Mouse (Mus musculus) brain, adult 2 months (tissue): ENCODE data around the gene Fbxl16.

Experiments
- DNase-seq: peaks from one replicate; pipeline ENCODE4 v3.0.0; 2011; ENCODE audit warnings: low read depth, low spot score

The Fbxl16 gene

GRCm38 (mm10) chr17:25842509-25842908, 33.6 kb downstream of the Fbxl16 start:
- DNase-seq, result no peak

DNA sequence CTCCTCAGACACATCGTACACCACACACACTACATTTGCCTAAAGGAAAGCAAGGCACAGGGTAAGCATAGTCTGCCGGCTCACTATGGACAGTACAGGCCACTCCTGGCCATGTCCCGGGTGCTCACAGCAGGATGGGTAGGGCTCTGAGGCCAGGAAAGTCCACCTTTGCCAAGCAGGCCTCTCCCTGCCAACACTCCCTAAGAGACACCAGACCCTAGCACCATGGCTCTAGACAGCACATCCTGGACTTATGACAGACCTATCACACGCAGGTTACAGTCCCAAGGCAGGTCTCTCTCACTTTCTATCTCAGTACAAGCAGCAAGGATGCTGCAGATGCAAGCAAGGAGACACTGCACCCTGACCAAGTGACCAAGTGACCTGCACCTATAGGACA, 34.2 kb downstream of the Fbxl16 start:
- DNase-seq, result no peak

DNA sequence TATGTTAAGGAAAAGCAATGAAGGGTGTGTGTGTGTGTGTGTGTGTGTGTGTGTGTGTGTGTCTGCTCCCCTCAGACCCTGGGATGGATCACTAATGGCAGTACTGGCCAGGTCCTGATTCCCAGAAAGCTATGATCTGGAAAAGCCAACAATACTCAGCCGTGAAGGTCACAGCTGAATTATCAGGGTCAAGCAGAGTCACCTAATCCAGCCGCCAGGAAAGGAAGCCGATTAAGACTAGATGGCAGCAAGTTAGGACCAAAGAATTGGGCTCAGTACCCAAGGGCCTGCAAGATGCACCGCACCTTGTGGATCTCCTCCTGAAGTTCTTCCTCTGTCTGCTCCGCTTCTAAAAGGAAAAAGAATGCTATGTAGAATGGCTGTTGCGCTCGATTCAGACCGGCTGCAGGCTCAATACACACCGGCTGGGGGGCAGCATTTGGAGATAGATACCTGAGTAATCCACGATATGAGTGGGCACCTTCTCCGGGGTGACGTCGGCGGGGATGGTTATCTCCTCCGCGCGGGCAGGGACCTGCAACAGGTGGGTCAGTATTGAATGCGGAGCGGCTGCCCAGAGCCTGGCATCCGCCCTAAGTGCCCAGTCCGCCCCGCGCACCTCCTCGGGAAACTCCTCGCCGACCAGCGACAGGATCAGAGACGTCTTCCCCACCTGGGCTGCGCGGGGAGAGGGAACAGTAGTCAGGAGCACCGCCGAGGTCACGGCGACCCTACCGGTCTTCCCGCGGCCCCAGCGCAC, 34.9 kb downstream of the Fbxl16 start:
- DNase-seq, result no peak

- DNase-seq, result peak; percentile 97
These were observed 35.6 kb downstream of the Fbxl16 start, which contains the start of gene Rhot2 for GRCm38 (mm10) chr17:25844396-25844901. Rhot2 (minus strand) TSS chr17:25844851.

- DNase-seq, result no peak
These were observed 51.3 kb downstream of the Fbxl16 start for GRCm38 (mm10) chr17:25860229-25860628.

DNA sequence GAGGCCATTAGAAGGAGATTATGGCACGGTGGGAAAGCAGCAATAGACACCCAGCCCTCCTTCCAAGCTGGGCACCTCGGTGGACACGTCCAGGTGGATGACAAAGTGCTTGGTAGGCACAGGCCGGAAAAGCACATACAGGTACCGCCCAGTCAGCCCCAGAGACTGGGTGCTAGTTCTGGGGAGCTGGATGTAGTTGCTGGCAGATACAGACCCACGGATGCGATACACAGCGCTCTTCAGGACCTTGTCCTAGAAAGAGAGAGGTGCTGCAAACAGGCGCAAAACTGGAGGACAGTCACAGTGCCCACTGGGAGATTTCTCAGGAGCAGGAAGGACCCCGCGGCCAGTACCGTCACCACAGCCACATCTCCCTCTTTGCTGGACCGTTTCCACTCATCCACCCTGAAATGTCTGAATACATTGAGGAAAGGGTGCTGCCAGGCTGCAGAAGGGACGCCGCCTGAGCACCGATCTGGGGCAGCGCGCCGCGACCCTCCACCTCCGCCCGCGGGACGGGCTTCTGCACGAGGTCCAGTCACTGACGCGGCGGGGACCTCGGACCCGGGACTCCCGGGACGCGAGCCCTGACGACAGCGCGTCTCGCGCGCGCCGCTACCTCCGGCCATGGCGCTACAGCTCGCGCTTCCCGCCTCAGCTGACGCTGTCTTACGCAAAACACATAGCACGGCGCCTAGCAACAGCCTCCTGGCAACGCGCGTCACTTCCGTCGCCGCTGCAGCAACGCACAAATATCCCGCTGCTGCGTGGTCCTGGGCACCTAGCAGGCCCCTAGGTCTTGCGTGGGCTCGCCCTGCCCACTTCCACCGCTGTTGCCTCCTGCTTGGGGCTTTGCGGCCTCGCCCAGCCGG, 52.2 kb downstream of the Fbxl16 start, which contains the start of gene Wdr90:
Gene Wdr90, minus strand, starts transcription at position 670 of the 872 bp plus-strand sequence.
- peak; percentile 99 for DNase-seq

- DNase-seq, result no peak
These were observed 53.1 kb downstream of the Fbxl16 start for GRCm38 (mm10) chr17:25861704-25862612.

DNA sequence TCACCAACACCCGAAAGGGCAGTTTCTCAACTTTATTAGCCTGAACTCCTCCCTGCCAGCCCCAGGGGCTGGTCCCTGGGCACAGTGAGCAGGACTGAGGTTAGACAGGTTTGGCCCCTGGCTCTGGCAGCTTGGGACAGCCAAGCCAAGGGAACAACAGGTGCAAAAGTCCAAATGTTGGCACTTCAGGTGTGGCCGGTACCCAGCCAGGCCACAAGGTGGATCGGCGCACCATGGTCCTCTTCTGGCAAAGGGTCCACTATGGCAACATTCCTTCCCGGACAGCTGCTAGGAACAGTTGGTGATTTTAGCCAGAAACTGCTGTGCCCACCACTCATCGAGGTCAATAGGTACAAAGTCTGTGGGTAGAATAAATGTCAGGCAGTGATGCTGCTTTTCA, 54.8 kb downstream of the Fbxl16 start:
- DNase-seq, result no peak

DNA sequence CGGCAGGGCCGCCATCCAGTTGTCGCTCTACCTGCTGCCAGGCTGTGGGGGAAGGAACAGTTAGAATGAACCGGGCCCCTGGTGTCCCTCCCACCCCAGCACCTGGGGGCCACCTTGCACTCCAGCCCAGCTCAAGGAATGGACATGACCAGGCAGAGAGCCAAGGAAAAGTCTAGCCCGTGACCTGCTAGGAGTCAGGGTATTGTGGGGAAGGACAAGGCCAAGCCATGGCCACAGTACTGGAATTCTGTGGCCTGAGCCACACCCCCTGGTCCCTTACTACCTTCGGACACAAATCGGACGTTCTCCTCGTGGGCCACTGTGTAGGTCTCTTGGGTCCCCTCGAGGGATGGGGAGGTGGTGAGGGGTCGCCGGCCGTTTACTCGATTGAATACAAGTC, 55.4 kb downstream of the Fbxl16 start:
- DNase-seq, result no peak

GRCm38 (mm10) chr17:25865288-25865687, 56.4 kb downstream of the Fbxl16 start:
- no peak for DNase-seq

DNA sequence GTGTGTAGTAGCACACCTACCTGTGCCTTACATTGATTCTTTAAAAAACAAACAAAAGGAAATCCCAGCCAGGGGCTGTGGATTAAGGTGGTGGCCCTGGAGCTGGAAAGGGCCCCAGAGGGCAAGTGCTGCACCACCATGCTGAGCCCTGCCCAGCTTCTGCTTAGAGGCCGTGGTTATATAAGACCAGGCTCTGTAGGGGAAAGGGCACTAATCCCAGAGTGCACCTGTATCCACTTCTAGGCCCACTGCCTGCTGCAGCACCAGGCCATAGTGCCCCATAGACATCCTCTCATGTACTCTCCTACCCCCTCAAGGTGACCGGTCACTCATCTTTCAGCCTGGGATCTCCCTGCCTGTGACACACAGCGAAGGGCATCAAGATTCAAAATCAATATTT, 57.3 kb downstream of the Fbxl16 start:
- no peak for DNase-seq

DNA sequence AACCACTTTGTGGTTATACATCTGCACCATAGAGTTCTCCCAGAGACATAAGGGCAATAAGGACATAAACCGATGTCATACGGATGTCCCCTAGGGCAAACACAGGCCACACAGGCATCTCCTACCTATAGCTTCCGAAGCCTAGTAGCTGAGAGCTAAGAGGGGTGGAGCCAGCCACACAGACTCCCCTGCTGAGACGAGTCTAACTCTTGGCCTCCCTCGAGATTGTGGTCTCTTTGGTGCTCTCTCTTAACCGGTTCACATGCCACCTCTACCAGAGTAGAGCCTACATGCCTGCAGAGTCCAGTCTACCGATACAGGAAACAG, 58.6 kb downstream of the Fbxl16 start:
- no peak for DNase-seq

DNA sequence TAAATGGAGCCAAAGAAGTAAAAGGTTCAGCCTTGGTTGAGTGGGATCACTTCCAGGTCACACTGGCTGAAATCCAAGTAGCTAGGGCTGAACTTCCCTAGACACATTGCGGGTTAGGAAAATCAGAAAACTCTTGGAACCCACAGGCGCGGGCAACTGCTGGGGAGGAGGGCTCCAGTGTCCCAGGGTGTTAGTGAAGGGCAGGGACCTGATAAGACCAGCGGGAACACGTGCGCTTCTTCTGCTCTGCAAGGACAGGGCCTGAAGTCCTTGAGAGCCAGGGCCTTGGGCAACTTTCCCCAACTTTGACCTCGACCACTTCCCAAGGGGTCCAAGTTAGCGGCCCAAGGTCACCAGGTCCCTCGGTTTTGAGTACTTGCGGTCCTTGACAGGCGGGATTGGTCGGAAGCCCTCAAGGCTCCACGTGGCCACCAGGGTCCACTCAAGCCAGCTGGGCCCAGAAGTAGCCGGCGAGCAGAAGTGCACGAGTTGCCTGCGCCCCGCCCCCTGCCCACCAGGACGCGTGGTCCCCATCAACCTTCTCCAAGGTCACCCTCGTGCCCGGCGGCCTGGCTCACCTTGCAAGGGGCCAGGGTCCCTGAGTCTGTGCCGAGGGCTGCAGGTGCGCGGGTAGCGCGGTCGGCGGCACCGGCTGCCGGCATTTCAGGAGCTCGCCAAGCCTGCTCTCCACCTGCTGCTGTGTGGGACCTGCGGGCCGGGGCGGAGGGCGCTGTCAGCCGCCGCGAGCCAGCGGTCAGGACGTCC, 59.1 kb downstream of the Fbxl16 start:
- DNase-seq, result peak; percentile 45

GRCm38 (mm10) chr17:25868601-25869191, 59.8 kb downstream of the Fbxl16 start, which contains the start of gene Mcrip2:
Mcrip2 (minus strand) TSS chr17:25868764.
- peak; percentile 92 for DNase-seq

DNA sequence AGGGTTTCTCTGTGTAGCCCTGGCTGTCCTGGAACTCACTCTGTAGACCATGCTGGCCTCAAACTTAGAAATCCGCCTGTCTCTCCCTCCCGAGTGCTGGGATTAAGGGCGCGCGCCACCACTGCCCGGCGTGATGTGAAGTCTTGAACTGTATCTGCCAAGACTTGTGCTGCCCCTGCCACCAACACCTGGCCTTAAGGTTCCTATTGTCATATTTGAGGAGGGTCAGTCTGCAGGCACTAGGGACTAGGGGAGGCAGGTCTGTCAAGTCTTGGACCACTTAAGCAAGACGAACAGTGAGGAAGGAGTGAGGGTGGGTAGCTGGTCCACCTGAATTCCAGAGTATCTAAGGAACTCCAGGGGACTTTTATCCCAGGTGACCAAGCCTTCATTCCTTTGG, 60.6 kb downstream of the Fbxl16 start:
- DNase-seq, result no peak

- no peak for DNase-seq
These were observed 61.1 kb downstream of the Fbxl16 start for GRCm38 (mm10) chr17:25869954-25870353.
